Mouse (Mus musculus) right cerebral cortex, postnatal 10 days (tissue): ENCODE data around the gene Gpank1.

Experiments used
- DNase-seq, 2 experiments: peaks; one replicate each; pipeline ENCODE4 v3.0.0; 2021; ENCODE audit warnings: low spot score in 2 of 2

The Gpank1 gene

DNA sequence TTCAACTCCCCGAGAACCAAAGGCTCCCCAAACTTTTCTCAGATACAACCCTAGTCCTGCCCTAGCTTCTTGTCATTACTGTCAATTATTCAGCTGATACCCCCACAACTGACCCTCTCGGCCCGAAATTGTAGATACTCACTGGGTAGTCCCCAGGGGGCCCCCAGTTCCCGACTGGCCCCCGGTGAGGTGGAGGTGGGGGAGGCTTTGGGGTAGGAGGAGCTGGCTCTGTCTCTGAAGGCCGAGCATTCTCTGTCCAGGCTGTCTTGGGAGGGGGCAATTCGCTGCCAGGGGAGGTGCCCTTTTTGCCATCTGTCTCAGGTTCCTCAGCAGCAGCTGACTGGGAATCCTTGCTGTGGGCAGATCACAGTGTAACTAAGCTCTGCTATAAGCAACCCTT, 38.4 kb downstream of the Gpank1 start:
- no peak for DNase-seq

DNA sequence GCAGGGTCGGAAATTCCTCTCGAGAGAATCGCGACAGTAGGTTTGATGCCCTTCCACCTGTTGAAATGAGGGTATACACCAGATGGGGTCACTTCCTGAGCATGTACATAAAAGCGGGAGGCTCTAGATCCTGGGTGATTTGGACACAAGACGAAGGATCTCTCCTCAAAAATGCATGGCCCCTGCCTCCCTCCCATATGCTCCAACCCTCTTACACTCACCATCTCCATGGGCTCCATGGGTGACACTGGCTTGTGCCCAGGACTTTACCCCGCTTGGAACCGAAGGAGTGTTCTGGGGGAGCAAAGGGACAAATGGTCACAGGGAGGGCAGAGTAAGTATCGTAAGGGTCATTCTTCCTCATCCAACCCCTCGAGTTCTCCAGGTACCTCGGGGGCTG, 40.2 kb downstream of the Gpank1 start:
- no peak for DNase-seq

DNA sequence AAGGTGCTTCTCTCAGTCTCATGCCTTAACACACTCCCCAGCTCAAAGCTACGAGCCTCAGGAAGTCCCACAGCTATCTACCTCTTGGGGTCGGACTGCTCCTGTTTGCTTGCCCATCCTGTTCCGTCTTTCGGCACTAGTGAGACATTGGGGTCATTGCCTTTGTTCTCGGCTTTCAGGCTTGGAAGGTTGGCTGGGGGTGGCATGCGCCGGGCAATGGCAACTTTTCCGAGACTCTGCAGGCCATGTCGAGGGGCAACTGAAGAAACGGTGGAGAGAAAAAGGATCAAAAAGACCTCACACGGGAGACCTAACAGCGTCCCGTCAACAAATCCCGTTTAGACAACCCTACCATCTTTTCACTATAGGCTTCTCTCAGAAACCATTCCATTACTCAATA, 40.9 kb downstream of the Gpank1 start:
- peak in 1 of 2 experiments; percentile 29 for DNase-seq

DNA sequence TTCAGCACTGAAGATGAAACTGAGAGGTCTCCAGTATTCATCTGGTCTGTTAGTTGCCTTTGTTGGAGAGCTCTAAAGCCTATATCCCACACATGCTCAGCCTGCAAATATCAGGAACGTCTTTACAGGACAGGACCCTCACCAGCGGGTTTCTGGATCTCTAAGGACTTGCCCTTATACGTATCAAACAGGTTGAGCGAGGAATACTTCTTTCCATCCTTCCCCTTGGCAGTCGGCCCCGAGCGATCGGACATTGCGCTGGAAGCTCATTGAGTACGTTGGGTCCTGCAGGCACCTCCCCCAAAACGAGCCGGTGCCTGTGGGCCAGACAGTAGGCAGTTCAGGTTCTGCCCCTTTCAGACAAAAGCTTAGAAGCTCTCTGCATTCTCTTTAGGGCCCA, 41.5 kb downstream of the Gpank1 start:
- peak in 1 of 2 experiments; percentile 56 for DNase-seq

DNA sequence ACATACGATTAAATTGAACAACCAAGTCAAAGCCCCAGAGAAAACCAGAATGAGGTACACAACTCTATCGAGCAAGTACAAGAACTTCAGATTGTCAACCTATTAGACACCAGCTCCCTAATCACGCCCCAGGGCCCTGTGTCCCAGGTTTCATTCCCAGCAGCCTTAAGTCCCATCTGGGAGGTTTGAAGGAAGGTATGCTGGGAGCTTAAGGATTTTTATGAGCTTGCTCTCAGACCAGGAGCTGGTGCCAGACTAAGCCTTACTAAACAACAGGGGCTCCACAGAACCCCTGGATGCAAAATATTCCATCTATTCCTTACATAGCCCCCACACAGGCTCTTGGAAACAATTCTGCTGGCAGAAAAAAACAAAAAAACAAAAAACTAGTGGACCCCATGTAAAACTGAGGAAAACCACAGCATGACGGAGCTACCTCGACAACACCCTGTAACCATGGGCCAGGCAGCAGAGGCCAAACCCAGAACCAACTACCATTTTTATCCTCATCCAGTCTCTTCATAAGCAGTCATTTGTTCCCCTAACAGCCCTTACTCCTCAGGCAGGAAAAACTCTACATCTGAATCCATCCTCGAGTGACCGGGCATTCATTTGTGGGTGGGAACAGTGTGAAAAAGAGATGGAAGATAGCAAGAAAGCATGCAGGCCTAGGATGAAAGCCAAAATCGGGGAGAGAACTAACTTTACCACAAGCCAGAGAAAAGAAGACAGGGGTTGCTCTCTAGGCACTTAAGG, 42.2 kb downstream of the Gpank1 start:
- DNase-seq: no peak

DNA sequence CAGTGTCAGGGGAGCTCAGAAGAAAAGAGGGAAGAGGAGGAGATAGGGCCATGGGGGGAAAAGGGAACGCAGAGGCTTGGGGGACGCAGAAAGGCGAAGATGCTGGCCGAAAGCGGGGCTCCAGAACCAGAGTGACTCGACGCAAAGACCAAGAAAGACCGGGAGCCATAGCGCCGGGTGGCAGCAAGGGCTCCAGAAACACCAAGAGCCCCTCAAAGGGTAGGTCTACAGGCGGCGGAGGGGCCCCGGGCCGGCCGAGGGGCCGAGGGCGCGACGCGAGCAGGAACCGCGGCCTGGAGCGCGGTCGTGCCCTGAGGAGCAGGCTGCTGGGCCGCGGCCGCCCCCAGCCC, 42.9 kb downstream of the Gpank1 start:
- peak in 1 of 2 experiments; percentile 59 for DNase-seq

DNA sequence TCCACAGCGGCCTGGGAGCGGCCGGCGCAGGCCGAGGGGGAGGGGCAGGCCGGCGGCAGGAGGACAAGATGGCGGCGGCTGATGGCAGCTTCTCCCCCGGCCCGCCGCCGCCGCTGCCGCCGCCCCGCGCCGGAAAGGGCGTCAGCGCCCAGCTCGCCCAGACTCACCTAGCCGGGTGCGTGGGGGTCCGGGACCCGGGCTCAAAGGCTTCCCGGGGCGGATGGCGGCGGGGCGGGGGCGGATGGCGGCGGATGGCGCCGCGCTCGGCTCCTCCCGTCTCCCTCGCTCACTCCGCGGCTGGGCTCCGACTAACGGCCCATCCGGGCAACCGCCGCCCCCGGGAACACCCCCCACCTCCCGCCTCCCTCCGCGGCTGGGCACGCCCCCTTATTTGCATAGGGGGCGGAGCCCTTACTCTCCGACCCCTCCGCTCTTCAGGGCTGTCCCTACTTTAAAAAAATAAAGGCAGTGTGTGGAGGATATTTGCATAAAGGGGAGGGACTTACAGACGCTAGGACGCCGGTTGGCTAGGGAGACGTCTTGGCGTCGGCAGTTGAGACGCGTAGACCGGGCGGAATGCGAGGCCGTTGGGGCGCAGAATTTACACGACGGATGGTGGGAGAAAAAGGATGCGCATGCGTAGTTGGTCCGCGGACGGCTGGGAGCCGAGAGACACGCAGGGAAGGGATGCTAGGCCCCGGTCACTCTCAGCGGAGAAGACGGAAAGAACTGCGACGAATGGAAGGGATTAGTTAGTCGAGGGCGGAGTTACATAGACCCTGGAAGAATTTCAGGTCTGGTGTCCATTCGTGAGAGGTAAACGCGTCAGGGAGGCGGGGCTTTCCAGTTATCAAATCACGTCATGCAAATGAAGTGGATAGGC, 43.6 kb downstream of the Gpank1 start, which contains the start of gene Prrc2a:
Prrc2a (minus strand) TSS at position 330 of the 883 bp plus-strand sequence.
- DNase-seq: peak; percentile 99

DNA sequence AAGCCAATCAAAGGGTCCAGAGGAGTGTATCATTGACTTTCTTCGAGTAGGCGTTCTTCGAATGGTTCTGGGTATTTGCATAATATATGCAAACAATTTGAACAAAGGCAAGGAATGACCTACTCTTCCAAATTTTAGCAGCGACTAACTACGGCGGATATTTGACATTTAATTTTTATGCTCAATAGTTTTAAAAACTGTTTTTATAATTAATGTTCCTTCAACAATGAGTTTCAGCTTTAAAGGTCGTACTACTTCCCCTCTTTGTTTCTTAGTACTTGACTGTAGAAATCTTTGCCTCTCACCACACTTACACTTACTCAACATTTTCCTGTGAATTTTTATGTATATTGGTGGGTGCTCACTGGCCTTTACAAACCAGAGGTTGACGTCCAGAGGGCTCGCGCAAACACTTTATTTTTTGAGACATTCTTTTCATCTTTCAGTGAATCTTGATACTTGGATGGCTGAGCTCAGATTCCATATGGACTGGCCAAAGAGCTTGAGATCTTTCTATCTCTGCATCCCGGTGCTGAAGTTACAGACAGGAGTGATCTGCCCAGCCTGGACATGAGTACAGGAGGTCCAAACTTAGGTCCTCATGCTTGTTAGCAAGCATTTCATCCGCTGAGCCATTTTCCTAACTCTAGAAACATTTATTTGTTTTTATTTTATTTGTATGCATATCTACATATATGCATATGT, 44.3 kb downstream of the Gpank1 start:
- DNase-seq: no peak

DNA sequence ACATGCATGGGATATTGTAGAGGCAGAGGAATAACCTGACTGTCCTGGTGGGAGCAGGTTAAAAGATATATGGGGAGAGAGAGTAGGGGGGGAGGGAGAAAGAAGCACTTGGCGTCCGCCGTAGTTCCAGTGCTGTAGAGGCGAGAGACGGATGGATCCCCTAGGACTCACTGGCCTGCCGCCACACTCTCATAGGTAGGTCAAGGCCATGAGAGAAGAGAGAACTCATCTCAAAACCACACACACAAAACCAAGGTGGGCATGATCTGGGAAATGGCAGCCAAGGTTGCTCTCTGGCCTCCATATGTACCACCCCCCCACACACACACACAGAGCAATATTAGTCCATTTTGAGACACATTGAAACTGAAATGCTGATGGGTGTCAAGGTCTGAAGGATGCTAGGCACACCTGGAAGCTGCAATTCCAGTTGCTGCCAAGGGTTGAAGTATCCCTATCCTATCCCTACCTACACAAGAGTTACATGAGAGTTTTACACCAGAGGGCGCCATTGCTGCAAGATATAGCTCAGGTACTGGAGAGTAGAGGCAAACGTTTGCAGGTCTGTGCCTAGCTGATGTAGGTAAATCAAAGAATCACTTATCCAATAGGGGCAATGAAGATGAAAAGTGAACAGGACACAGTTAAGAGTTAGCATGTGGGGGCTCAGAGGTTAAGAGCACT, 45.2 kb downstream of the Gpank1 start:
- peak; percentile 77 to 82 for DNase-seq

DNA sequence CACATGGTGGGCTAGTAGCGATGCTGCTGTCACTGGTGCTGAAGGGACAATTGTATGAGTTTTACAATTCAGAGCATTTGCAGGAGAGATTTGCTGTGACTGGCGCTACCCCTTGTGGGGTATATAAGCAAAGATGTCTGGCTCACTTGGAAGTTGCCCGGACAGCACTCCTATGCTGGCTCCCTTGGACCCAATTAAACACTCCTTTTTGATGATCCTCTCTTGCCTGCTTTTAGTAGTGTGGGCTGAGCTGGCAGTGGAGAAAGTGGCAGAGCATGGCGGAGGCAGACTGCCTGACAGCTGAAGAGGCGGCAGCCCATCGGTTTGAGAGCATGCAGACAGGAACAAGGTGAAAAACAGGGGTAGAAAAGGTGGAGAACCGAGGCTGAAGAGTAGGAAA, 46.5 kb downstream of the Gpank1 start:
- DNase-seq: no peak

DNA sequence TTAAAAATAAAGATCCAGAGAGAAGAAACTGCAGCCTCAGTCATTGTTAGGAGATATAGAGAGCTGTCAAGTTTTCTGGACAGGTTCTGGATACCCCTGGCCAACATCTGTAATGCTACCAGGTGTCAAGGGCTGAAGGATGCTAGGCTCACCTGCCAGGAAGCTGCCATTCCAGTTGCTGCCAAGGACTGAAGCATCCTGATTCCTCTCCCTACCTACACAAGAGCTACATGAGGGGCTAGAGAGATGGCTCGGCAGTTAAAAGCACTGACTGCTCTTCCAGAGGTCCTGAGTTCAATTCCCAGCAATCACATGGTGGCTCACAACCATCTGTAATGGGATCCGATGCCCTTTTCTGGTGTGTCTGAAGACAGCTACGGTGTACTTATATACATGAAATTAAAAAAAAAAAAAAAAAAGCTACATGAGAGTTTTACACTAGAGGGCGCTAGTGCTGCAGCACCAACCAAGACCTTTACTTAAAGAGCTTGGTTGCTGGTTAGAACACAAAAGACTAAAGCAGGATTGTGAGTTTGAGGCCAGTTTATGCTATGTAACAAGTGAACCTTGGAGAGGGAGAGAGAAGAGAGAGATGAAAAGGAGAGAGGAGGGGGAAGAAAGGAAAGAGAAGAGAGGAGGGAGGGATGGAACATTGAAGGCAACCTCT, 47.4 kb downstream of the Gpank1 start:
- DNase-seq: no peak

DNA sequence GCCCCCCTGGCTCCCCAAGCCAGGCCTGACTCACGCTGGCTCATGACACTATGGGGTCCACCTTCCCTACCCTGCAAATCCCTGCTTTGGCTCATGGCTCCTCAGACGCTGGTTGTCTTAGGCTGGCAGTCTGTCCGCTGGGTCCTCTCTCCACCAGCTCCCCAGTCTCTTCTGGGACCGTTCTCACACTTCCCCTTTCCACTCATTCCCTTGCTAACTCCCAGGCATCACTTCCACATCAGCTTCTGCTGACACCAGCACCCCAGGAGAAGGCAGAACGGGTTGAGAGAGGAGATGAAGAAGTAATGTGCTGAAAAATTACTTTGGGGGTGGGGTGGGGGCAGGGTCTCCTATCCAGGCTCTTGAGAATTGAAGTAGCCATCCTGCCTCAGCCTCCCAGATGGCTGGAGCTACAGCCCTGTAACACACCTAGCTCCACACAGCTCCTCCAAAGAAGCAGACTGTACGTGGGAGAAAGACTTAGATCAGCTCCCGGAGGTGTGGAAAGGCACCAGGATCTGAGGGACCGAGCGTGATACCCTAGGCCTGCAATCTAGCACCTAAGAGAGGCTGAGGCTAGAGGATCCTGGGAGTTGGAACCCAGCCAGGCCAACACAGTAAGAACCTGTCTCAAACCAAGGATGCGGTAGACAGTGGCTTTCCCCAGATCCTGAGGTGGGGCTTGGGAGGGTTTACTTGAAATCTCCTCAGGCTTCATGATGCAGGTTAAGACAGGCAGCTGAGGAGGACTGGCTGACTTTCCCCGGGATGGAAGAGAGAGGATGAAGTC, 51.4 kb downstream of the Gpank1 start:
- no peak for DNase-seq

DNA sequence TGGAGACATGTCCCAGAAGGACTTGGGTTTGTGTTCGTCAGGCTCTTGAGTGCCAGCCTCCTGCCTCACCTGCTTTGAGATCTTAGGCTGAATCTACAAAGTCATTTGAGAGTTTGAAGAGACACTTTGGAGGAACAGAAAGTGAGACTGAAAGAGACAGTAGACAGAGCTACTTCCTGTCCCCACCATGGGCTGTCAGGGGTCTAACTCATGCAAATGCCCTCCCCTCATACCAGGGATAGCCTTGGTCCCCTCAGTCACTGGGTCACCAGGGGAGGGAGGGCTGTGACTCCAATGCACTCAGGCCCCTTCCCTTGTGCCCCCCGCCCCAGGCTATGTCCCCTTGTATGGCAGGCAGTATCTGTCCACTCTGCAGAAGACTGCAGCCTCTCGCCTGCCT, 52.1 kb downstream of the Gpank1 start:
- DNase-seq: no peak
